Mouse (Mus musculus): ENCODE measurements around the gene 1110008P14Rik. TPM values are rescaled to one million over a fixed set of nuclear protein-coding genes. Genes with fewer than 3 reads are reported as not detected.

Gene 1110008P14Rik
- polyA plus RNA-seq, 1 experiment: 134 TPM

DNA sequence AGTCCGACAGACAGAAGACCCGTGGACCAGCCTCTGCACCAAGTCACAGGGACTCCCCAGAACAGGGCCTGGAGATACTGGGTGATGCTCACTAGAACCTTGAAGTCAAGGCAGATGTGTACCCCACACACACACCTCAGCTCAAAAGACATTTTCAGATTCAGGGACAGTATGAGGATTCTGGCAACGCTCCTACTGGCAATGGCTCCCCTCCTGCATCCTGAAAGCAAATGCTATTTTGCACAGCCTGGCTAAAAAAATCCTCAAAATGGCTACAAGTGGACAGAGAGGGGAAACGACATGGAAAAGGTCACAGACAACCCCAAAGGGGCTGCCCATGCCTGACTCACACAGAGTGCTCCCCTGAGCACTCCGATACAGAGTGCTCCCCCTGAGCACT lies 49.6 kb downstream of the 1110008P14Rik start:
- Histone ChIP-seq H3K4me3 (ENCODE audit: low read depth, low read length) (no peak overlapping the region), H3K4me1 (ENCODE audit: control insufficient read depth, insufficient read depth, insufficient read length, low read length) (no peaks in the 10 kb centered on the region), H3K27me3 (ENCODE audit: control insufficient read depth, insufficient read depth, low read length) (no peaks in the 10 kb centered on the region), H3K27ac (ENCODE audit: insufficient read depth, low read depth, low read length) (no peak overlapping the region), H3K36me3 (ENCODE audit: control insufficient read depth, insufficient read depth, low read length) (peaks cover 18% of the 10 kb centered on the region)
- WGBS: 87% methylated on average over 5 of the region's 5 CpGs
- TF ChIP-seq POLR2A (IDR thresholded peaks at IDR 0.05; ENCODE audit: low read depth, low read length): no peak
- no peak for TF ChIP-seq CTCF (IDR thresholded peaks at IDR 0.05; ENCODE audit: extremely low read depth, insufficient read length, insufficient replicate concordance, low read depth, low read length)

DNA sequence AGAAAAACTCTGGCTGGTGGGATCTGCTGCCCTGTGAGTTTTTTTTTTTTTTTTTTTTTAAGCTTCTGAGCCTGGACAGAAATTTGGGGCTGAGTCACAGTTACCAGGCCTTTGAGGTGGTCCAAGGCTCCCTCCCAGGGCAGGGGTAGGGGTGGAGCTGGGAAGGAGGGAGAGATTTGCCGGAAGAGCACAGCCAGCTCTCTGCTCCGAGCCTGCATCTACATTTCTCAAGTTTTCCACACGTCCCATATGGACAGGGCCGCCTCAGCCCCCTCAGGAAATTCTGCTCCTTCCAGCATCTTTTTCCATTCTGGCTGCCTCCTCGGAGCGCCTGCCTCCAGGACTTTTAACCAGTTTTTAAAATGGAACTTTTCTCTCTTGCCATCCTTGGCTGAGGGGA lies 52.2 kb downstream of the 1110008P14Rik start:
- no peaks in the 10 kb centered on the region for H3K27me3 ChIP-seq (ENCODE audit: control insufficient read depth, insufficient read depth, low read length)
- H3K27ac ChIP-seq (ENCODE audit: insufficient read depth, low read depth, low read length): no peak overlapping the region
- no peak overlapping the region for H3K4me3 ChIP-seq (ENCODE audit: low read depth, low read length)
- no peaks in the 10 kb centered on the region for H3K4me1 ChIP-seq (ENCODE audit: control insufficient read depth, insufficient read depth, insufficient read length, low read length)
- TF ChIP-seq CTCF (IDR thresholded peaks at IDR 0.05; ENCODE audit: extremely low read depth, insufficient read length, insufficient replicate concordance, low read depth, low read length): no peak
- no peak for TF ChIP-seq POLR2A (IDR thresholded peaks at IDR 0.05; ENCODE audit: low read depth, low read length)
- WGBS: 84% methylated on average over 6 of the region's 6 CpGs
- peaks cover 4% of the 10 kb centered on the region for H3K36me3 ChIP-seq (ENCODE audit: control insufficient read depth, insufficient read depth, low read length)

DNA sequence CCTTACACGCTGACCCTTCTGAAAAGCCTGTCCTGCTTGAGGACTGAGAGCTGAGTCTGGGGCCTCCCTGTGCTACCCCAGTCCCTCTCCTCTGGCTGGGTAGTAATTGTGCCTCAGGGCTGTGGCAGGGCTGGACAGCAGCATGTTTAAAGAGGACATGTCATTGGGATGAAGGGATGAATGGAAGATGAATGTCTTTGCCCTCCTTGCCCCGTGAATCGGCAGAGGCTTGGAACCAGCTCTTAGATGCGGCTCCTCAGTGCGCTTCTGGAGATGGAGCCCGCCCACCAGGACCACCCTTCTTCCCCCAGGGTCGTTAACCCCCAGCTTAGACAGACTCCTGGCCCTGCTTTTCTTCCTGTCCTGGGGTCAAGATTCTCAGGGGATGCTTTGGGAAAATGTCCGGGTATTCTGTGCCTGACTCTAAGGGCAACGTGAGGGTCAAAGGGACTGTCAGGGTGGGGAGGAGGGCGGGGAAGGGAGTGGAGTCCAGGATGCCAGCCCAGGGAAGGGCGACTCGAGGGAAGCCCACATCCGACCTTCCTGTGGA lies 52.8 kb downstream of the 1110008P14Rik start:
- H3K36me3 ChIP-seq (ENCODE audit: control insufficient read depth, insufficient read depth, low read length): peaks cover 3% of the 10 kb centered on the region
- H3K4me1 ChIP-seq (ENCODE audit: control insufficient read depth, insufficient read depth, insufficient read length, low read length): no peaks in the 10 kb centered on the region
- no peaks in the 10 kb centered on the region for H3K27me3 ChIP-seq (ENCODE audit: control insufficient read depth, insufficient read depth, low read length)
- TF ChIP-seq POLR2A (IDR thresholded peaks at IDR 0.05; ENCODE audit: low read depth, low read length) (no peak), CTCF (IDR thresholded peaks at IDR 0.05; ENCODE audit: extremely low read depth, insufficient read length, insufficient replicate concordance, low read depth, low read length) (no peak)
- no peak overlapping the region for H3K4me3 ChIP-seq (ENCODE audit: low read depth, low read length)
- no peak overlapping the region for H3K27ac ChIP-seq (ENCODE audit: insufficient read depth, low read depth, low read length)
- 59% methylated on average over 13 of the region's 13 CpGs for WGBS

GRCm38 (mm10) chr2:32327200-32327599 lies 54.5 kb downstream of the 1110008P14Rik start:
- Histone ChIP-seq H3K4me3 (ENCODE audit: low read depth, low read length) (no peak overlapping the region), H3K27ac (ENCODE audit: insufficient read depth, low read depth, low read length) (no peak overlapping the region), H3K4me1 (ENCODE audit: control insufficient read depth, insufficient read depth, insufficient read length, low read length) (peaks cover 2% of the 10 kb centered on the region; the same call in 1 of the 2 replicates), H3K27me3 (ENCODE audit: control insufficient read depth, insufficient read depth, low read length) (no peaks in the 10 kb centered on the region), H3K36me3 (ENCODE audit: control insufficient read depth, insufficient read depth, low read length) (peaks cover 6% of the 10 kb centered on the region)
- WGBS: 79% methylated on average over 4 of the region's 4 CpGs
- TF ChIP-seq POLR2A (IDR thresholded peaks at IDR 0.05; ENCODE audit: low read depth, low read length) (no peak), CTCF (IDR thresholded peaks at IDR 0.05; ENCODE audit: extremely low read depth, insufficient read length, insufficient replicate concordance, low read depth, low read length) (no peak)

Other genes starting within 250 kb of the 1110008P14Rik start
- gene Prrc2b, start 230.9 kb downstream of the 1110008P14Rik start, polyA plus RNA-seq (2012; rRNA removed): 16.3 and 23.4 TPM in 2 replicates
- 11.0 and 18.4 TPM in 2 replicates for gene Pomt1, start 145.3 kb downstream of the 1110008P14Rik start, polyA plus RNA-seq (2012; rRNA removed)
- gene Uck1, start 121.8 kb downstream of the 1110008P14Rik start, polyA plus RNA-seq (2012; rRNA removed): 39.0 and 64.9 TPM in 2 replicates
- gene Golga2, start 94.6 kb downstream of the 1110008P14Rik start, polyA plus RNA-seq (2012; rRNA removed): 21.7 and 37.4 TPM in 2 replicates
- gene Swi5, start 93.9 kb downstream of the 1110008P14Rik start, polyA plus RNA-seq (2012; rRNA removed): 44.8 and 65.3 TPM in 2 replicates
- gene Ciz1, start 29.6 kb downstream of the 1110008P14Rik start, polyA plus RNA-seq (2012; rRNA removed): 121 and 275 TPM in 2 replicates
- gene Dnm1, start 28.6 kb downstream of the 1110008P14Rik start, polyA plus RNA-seq (2012; rRNA removed): 248 and 480 TPM in 2 replicates
- 5.5 and 5.8 TPM in 2 replicates for gene Lcn2, start 6.3 kb upstream of the 1110008P14Rik start, polyA plus RNA-seq (2012; rRNA removed)
- gene Ptges2, start 14.0 kb upstream of the 1110008P14Rik start, polyA plus RNA-seq (2012; rRNA removed): 22.3 and 32.6 TPM in 2 replicates
- gene Naif1, start 68.5 kb upstream of the 1110008P14Rik start, polyA plus RNA-seq (2012; rRNA removed): 2.4 and 4.4 TPM in 2 replicates
- 12.5 and 27.0 TPM in 2 replicates for gene Slc25a25, start 69.5 kb upstream of the 1110008P14Rik start, polyA plus RNA-seq (2012; rRNA removed)
- 55.2 and 96.2 TPM in 2 replicates for gene Fam102a, start 153.4 kb upstream of the 1110008P14Rik start, polyA plus RNA-seq (2012; rRNA removed)
- gene Dpm2, start 188.9 kb upstream of the 1110008P14Rik start, polyA plus RNA-seq (2012; rRNA removed): 49.3 and 87.5 TPM in 2 replicates
- gene Pip5kl1, start 192.9 kb upstream of the 1110008P14Rik start, polyA plus RNA-seq (2012; rRNA removed): 0.15 and 0.25 TPM in 2 replicates
- gene 9430097D07Rik, start 193.7 kb upstream of the 1110008P14Rik start, polyA plus RNA-seq (2012; rRNA removed): not detected in 2 replicates
- 9.1 and 9.6 TPM in 2 replicates for gene St6galnac4, start 205.2 kb upstream of the 1110008P14Rik start, polyA plus RNA-seq (2012; rRNA removed)
- 12.5 and 18.2 TPM in 2 replicates for gene St6galnac6, start 217.8 kb upstream of the 1110008P14Rik start, polyA plus RNA-seq (2012; rRNA removed)
- gene Ak1, start 239.8 kb upstream of the 1110008P14Rik start, polyA plus RNA-seq (2012; rRNA removed): 3.4 and 3.7 TPM in 2 replicates